Mouse (Mus musculus): ENCODE data around the gene Ecm1.

The Ecm1 gene

DNA sequence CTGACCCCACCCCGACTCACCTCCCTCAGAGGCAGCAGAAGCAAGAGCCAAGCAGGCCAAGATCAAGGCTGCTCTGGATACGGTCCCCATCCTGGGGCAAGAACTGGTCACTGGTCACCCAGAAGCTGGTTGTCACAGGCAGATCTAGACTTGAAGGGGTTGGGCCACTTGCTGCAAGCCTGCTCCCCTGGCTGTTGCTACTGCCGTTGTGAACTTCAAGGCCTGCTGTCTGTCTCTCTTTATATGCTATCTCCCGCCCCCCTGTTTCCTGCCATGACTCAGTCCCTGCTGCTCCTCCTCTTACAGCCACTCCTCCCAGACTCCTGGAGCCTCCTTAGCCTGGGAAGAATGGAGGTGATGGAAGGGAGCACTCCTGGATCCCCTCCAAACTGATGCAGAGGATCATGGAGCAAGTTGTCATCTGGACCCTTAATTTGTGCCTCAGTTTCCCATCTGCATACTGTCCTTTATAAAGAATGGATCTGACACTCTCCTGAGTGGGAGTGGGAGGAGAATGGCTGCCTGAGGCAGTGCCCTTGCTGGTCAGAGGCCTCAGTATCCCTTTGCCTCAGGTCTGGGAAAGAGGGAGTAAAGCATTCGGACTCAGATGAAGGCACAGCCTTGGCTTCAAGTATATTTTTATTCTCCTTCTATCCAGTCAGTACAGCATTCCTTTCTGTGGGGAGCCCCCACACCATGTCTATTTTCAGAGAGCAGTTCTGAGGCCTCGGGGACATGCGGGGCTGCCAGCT, at the start of gene Ecm1:
Ecm1 (minus strand) TSS at position 217 of the 752 bp plus-strand sequence.
- H3K36me3 ChIP-seq (ENCODE audit: insufficient read depth, low read length), result peaks cover 99% of the 10 kb centered on the region
- no peaks in the 10 kb centered on the region for H3K9me3 ChIP-seq (ENCODE audit: low read length)
- H3K4me1 ChIP-seq (replicated peaks; ENCODE audit: low read depth, low read length), result peaks cover 84% of the 10 kb centered on the region
- H3K27me3 ChIP-seq (ENCODE audit: insufficient read depth, low read length), result peaks cover 18% of the 10 kb centered on the region
- no peak within 1 kb of the TSS for H3K4me3 ChIP-seq (replicated peaks; ENCODE audit: low read length)
- TF ChIP-seq POU5F1 (IDR thresholded peaks at IDR 0.05; ENCODE audit: borderline replicate concordance, low read length) (no peak), NANOG (IDR thresholded peaks at IDR 0.05; ENCODE audit: borderline replicate concordance, low read length) (no peak), CTCF (conservative IDR thresholded peaks at IDR 0.05; ENCODE audit: low read length) (no peak)

- no peaks in the 10 kb centered on the region for H3K9me3 ChIP-seq (ENCODE audit: low read length)
- TF ChIP-seq CTCF (conservative IDR thresholded peaks at IDR 0.05; ENCODE audit: low read length) (no peak), NANOG (IDR thresholded peaks at IDR 0.05; ENCODE audit: borderline replicate concordance, low read length) (no peak), POU5F1 (IDR thresholded peaks at IDR 0.05; ENCODE audit: borderline replicate concordance, low read length) (no peak)
- no peaks in the 10 kb centered on the region for H3K4me1 ChIP-seq (replicated peaks; ENCODE audit: low read depth, low read length)
- no peak overlapping the region for H3K4me3 ChIP-seq (replicated peaks; ENCODE audit: low read length)
- H3K36me3 ChIP-seq (ENCODE audit: insufficient read depth, low read length), result peaks cover 81% of the 10 kb centered on the region
- no peaks in the 10 kb centered on the region for H3K27me3 ChIP-seq (ENCODE audit: insufficient read depth, low read length)
Observed at GRCm38 (mm10) chr3:95785501-95785900, 46.1 kb upstream of the Ecm1 start.

GRCm38 (mm10) chr3:95771985-95772384, 32.6 kb upstream of the Ecm1 start:
- TF ChIP-seq CTCF (conservative IDR thresholded peaks at IDR 0.05; ENCODE audit: low read length) (peak; percentile 46), NANOG (IDR thresholded peaks at IDR 0.05; ENCODE audit: borderline replicate concordance, low read length) (no peak), POU5F1 (IDR thresholded peaks at IDR 0.05; ENCODE audit: borderline replicate concordance, low read length) (no peak)
- Histone ChIP-seq H3K27me3 (ENCODE audit: insufficient read depth, low read length) (no peaks in the 10 kb centered on the region), H3K36me3 (ENCODE audit: insufficient read depth, low read length) (peaks cover 87% of the 10 kb centered on the region), H3K9me3 (ENCODE audit: low read length) (no peaks in the 10 kb centered on the region), H3K4me3 (replicated peaks; ENCODE audit: low read length) (no peak overlapping the region), H3K4me1 (replicated peaks; ENCODE audit: low read depth, low read length) (no peaks in the 10 kb centered on the region)

GRCm38 (mm10) chr3:95765534-95765933, 26.2 kb upstream of the Ecm1 start:
- H3K9me3 ChIP-seq (ENCODE audit: low read length), result no peaks in the 10 kb centered on the region
- peaks cover 41% of the 10 kb centered on the region for H3K4me1 ChIP-seq (replicated peaks; ENCODE audit: low read depth, low read length)
- TF ChIP-seq CTCF (conservative IDR thresholded peaks at IDR 0.05; ENCODE audit: low read length) (no peak), NANOG (IDR thresholded peaks at IDR 0.05; ENCODE audit: borderline replicate concordance, low read length) (no peak), POU5F1 (IDR thresholded peaks at IDR 0.05; ENCODE audit: borderline replicate concordance, low read length) (no peak)
- H3K36me3 ChIP-seq (ENCODE audit: insufficient read depth, low read length), result peaks cover 71% of the 10 kb centered on the region
- no peak overlapping the region for H3K4me3 ChIP-seq (replicated peaks; ENCODE audit: low read length)
- no peaks in the 10 kb centered on the region for H3K27me3 ChIP-seq (ENCODE audit: insufficient read depth, low read length)

- no peaks in the 10 kb centered on the region for H3K27me3 ChIP-seq (ENCODE audit: insufficient read depth, low read length)
- TF ChIP-seq POU5F1 (IDR thresholded peaks at IDR 0.05; ENCODE audit: borderline replicate concordance, low read length) (no peak), NANOG (IDR thresholded peaks at IDR 0.05; ENCODE audit: borderline replicate concordance, low read length) (no peak), CTCF (conservative IDR thresholded peaks at IDR 0.05; ENCODE audit: low read length) (no peak)
- H3K4me1 ChIP-seq (replicated peaks; ENCODE audit: low read depth, low read length), result peaks cover 45% of the 10 kb centered on the region
- H3K4me3 ChIP-seq (replicated peaks; ENCODE audit: low read length), result peak overlapping the region; percentile 35
- H3K36me3 ChIP-seq (ENCODE audit: insufficient read depth, low read length), result peaks cover 57% of the 10 kb centered on the region
- H3K9me3 ChIP-seq (ENCODE audit: low read length), result no peaks in the 10 kb centered on the region
Observed at GRCm38 (mm10) chr3:95763811-95764210, 24.4 kb upstream of the Ecm1 start.

DNA sequence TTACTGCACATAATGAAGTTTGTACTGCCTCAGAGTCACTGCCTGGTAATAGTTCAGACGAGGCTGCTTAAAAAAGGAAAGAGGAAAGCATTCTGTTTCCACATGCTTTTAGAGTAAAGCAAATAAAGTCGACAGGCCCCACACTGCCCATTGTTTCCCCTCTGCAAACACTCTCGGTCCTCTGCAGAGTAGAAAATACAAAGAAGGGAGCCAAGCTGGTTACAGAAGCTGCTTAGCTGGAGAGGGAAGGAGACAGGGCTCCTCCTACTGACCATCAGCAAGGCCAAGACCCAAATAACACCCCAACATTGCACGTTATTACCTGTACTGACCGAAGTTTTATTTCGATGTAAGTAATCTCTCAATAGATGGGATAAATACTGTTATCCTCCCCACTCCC, 23.6 kb upstream of the Ecm1 start:
- Histone ChIP-seq H3K4me1 (replicated peaks; ENCODE audit: low read depth, low read length) (peaks cover 53% of the 10 kb centered on the region), H3K27me3 (ENCODE audit: insufficient read depth, low read length) (no peaks in the 10 kb centered on the region), H3K4me3 (replicated peaks; ENCODE audit: low read length) (no peak overlapping the region), H3K9me3 (ENCODE audit: low read length) (no peaks in the 10 kb centered on the region), H3K36me3 (ENCODE audit: insufficient read depth, low read length) (peaks cover 49% of the 10 kb centered on the region)
- TF ChIP-seq NANOG (IDR thresholded peaks at IDR 0.05; ENCODE audit: borderline replicate concordance, low read length), result no peak
- no peak for TF ChIP-seq POU5F1 (IDR thresholded peaks at IDR 0.05; ENCODE audit: borderline replicate concordance, low read length)
- TF ChIP-seq CTCF (conservative IDR thresholded peaks at IDR 0.05; ENCODE audit: low read length), result no peak

DNA sequence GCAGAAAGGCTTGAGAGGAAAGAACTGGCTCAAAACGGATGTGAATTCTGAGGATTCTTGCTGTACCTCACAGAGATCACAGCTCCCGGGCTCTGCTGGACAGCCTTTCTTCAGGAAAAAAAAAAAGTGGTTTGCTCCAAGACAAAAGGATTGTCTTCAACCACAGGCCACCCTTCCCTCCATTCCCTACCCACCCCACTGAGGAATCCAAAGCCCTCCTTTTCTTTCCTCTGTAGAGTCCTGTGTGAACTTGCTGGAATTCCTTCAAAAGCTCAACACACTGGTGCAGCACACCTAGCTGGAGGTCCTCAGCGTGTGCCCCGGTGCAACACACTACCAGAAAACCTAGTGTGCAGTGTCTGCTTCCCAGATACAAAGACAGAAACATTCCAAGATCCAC, 22.4 kb upstream of the Ecm1 start:
- Histone ChIP-seq H3K9me3 (ENCODE audit: low read length) (no peaks in the 10 kb centered on the region), H3K4me1 (replicated peaks; ENCODE audit: low read depth, low read length) (peaks cover 57% of the 10 kb centered on the region), H3K4me3 (replicated peaks; ENCODE audit: low read length) (no peak overlapping the region), H3K36me3 (ENCODE audit: insufficient read depth, low read length) (peaks cover 42% of the 10 kb centered on the region), H3K27me3 (ENCODE audit: insufficient read depth, low read length) (no peaks in the 10 kb centered on the region)
- TF ChIP-seq POU5F1 (IDR thresholded peaks at IDR 0.05; ENCODE audit: borderline replicate concordance, low read length), result no peak
- no peak for TF ChIP-seq NANOG (IDR thresholded peaks at IDR 0.05; ENCODE audit: borderline replicate concordance, low read length)
- no peak for TF ChIP-seq CTCF (conservative IDR thresholded peaks at IDR 0.05; ENCODE audit: low read length)

DNA sequence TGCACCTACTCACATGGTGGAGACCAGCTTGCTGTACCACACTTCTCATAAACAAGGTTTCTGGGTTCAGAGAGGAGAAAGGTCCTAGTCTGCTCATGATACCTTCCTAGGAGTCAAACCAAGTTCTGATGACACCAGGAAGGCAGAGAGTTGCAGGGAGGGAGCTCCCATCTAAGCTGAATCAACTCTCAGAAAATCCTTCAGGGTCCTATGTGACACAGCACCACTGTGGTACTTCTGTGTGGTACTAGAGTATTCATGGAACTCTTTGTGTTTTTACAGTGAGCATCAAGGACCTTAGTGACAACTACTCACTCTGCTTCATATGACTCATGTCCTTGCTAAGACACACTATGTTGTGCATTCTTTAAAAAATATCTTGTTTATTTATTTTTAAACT, 21.3 kb upstream of the Ecm1 start:
- TF ChIP-seq POU5F1 (IDR thresholded peaks at IDR 0.05; ENCODE audit: borderline replicate concordance, low read length), result no peak
- no peak for TF ChIP-seq NANOG (IDR thresholded peaks at IDR 0.05; ENCODE audit: borderline replicate concordance, low read length)
- TF ChIP-seq CTCF (conservative IDR thresholded peaks at IDR 0.05; ENCODE audit: low read length), result no peak
- H3K4me1 ChIP-seq (replicated peaks; ENCODE audit: low read depth, low read length), result peaks cover 58% of the 10 kb centered on the region
- no peaks in the 10 kb centered on the region for H3K9me3 ChIP-seq (ENCODE audit: low read length)
- H3K36me3 ChIP-seq (ENCODE audit: insufficient read depth, low read length), result peaks cover 31% of the 10 kb centered on the region
- H3K27me3 ChIP-seq (ENCODE audit: insufficient read depth, low read length), result no peaks in the 10 kb centered on the region
- no peak overlapping the region for H3K4me3 ChIP-seq (replicated peaks; ENCODE audit: low read length)

DNA sequence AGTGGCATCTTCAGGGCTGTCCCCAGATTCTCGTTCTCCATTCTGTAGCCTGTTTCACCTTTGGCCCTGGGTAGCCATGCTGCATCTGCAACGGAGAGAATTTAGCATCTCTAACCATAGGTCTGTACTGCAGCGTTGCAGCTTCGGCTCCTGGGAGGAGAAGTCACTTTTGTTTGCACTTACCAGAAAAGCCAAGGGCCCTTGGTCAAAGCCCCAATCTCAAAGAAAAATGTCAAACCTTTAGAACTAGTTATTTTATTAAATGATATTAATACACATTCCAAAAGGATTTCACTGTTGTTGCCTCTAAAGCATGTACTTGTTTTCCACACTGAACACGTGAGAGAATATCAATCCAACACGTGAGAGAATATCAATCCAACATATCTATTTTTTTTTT, 20.7 kb upstream of the Ecm1 start, which contains the start of gene Tars2:
Tars2 (minus strand) TSS at position 101 of the 400 bp plus-strand sequence.
- Histone ChIP-seq H3K36me3 (ENCODE audit: insufficient read depth, low read length) (peaks cover 26% of the 10 kb centered on the region), H3K4me1 (replicated peaks; ENCODE audit: low read depth, low read length) (peaks cover 62% of the 10 kb centered on the region), H3K4me3 (replicated peaks; ENCODE audit: low read length) (no peak within 1 kb of the TSS), H3K27me3 (ENCODE audit: insufficient read depth, low read length) (no peaks in the 10 kb centered on the region), H3K9me3 (ENCODE audit: low read length) (no peaks in the 10 kb centered on the region)
- TF ChIP-seq NANOG (IDR thresholded peaks at IDR 0.05; ENCODE audit: borderline replicate concordance, low read length) (no peak), CTCF (conservative IDR thresholded peaks at IDR 0.05; ENCODE audit: low read length) (no peak), POU5F1 (IDR thresholded peaks at IDR 0.05; ENCODE audit: borderline replicate concordance, low read length) (no peak)

All from E14TG2a.4 (cell line).